Mouse (Mus musculus) liver, embryonic 14.5 days (tissue): Measurements from ENCODE around the gene Ephb3. TPM values are rescaled to one million over a fixed set of nuclear protein-coding genes. Genes with fewer than 3 reads are reported as not detected.

Source experiments
- ATAC-seq: fragments of 200-750 bp; cut with Nextera tagmentation; 2 replicates; pipeline ENCODE4 v1.8.0; 2017; ENCODE audit warnings: moderate number of reproducible peaks, mild to moderate bottlenecking, moderate library complexity; ENCODE audit not compliant: insufficient read depth
- DNase-seq, 3 experiments: peaks; one replicate each; pipeline ENCODE4 v3.0.0-alpha.2; 2012 to 2013; ENCODE audit warnings: low read depth in 3 of 3, low spot score in 3 of 3
- H3K27ac ChIP-seq: fragments of 300-500 bp; sonication (generic); 2 replicates; pipeline ENCODE4 v1.5.1; 2014; ENCODE audit warnings: moderate library complexity, mild to moderate bottlenecking, control low read depth, inconsistent platforms
- H3K27me3 ChIP-seq: fragments of 300-500 bp; sonication (generic); 2 replicates; pipeline ENCODE4 v1.6.1; 2014; ENCODE audit warnings: mild to moderate bottlenecking, low read length, moderate library complexity; ENCODE audit not compliant: control insufficient read depth, insufficient read depth
- H3K36me3 ChIP-seq: fragments of 300-500 bp; sonication (generic); replicated peaks from 2 replicates; pipeline ENCODE4 v1.6.1; 2014; ENCODE audit warnings: low read depth; ENCODE audit not compliant: control insufficient read depth, insufficient read depth
- H3K4me1 ChIP-seq, 2 experiments: fragments of 200-500 bp in 1 of 2; fragments of 300-500 bp in 1 of 2; sonication (generic) in 1 of 2; replicated peaks; 2 replicates each; pipeline ENCODE4 v1.6.1; 2012 to 2014; ENCODE audit warnings: antibody characterized with exemption in 1 of 2, inconsistent platforms in 1 of 2, low read length in 1 of 2; ENCODE audit not compliant: control insufficient read depth in 2 of 2, insufficient read depth in 2 of 2
- H3K4me2 ChIP-seq: fragments of 300-500 bp; sonication (generic); 2 replicates; pipeline ENCODE4 v1.6.1; 2014; ENCODE audit warnings: low read depth, mild to moderate bottlenecking, control low read depth, moderate library complexity
- H3K4me3 ChIP-seq, 2 experiments: fragments of 200-500 bp in 1 of 2; fragments of 300-500 bp in 1 of 2; sonication (generic) in 1 of 2; 2 replicates each; pipeline ENCODE4 v1.5.1; 2012 to 2014; ENCODE audit warnings: low read depth in 2 of 2, low read length in 2 of 2, mild to moderate bottlenecking in 2 of 2, control low read depth in 1 of 2, inconsistent platforms in 1 of 2, moderate library complexity in 1 of 2; ENCODE audit not compliant: insufficient read depth in 1 of 2
- H3K9ac ChIP-seq: fragments of 300-500 bp; sonication (generic); replicated peaks from 2 replicates; pipeline ENCODE4 v1.6.1; 2014; ENCODE audit warnings: mild to moderate bottlenecking, control low read depth, moderate library complexity
- H3K9me3 ChIP-seq: fragments of 300-500 bp; sonication (generic); 2 replicates; pipeline ENCODE4 v1.6.1; 2016; ENCODE audit warnings: low read length, mixed read lengths; ENCODE audit not compliant: control insufficient read depth
- CTCF ChIP-seq: IDR thresholded peaks from 2 replicates; pipeline ENCODE4 v1.5.1; 2016; ENCODE audit warnings: antibody characterized with exemption, low read depth, control low read depth
- EP300 ChIP-seq: IDR thresholded peaks from 2 replicates; pipeline ENCODE4 v1.6.1; 2016; ENCODE audit warnings: antibody characterized with exemption, low read depth
- WGBS: fragments of 180-500 bp; shearing (Covaris S2); extraction: QIAGEN DNeasy Blood & Tissue Kit; methylation state at CpG from one replicate; pipeline ENCODE4 v1.1.7; 2014; ENCODE audit not compliant: insufficient replicate concordance; 5-methylcytosine and 5-hydroxymethylcytosine counted together
- polyA plus RNA-seq, 2 experiments: library from polyadenylated mRNA; depleted of rRNA in 1 of 2; stranded (reverse) in 1 of 2; unstranded in 1 of 2; fragments of >200 nt; fragmentation: Nextera tagmentation in 1 of 2; extraction: Ambion mirVana in 1 of 2; gene quantifications; 2 replicates each; pipeline versions ENCODE4 v1.2.1 to v1.2.3; 2012 to 2014

The Ephb3 gene
- polyA plus RNA-seq, 2 experiments, result 0.47 to 0.48 TPM

GRCm38 (mm10) chr16:21210667-21211338 is 6.2 kb downstream of the Ephb3 start:
- H3K36me3 ChIP-seq, result no peaks in the 10 kb centered on the region
- H3K4me3 ChIP-seq, result no peak overlapping the region; a peak in 1 of 4 replicates
- TF ChIP-seq CTCF, result no peak
- no peak for TF ChIP-seq EP300
- DNase-seq (no peak), ATAC-seq (no peak)
- H3K27me3 ChIP-seq, result peaks cover 35% of the 10 kb centered on the region
- no peaks in the 10 kb centered on the region for H3K9me3 ChIP-seq
- no peaks in the 10 kb centered on the region for H3K4me1 ChIP-seq
- 5% methylated on average over 23 of the region's 25 CpGs for WGBS
- H3K4me2 ChIP-seq, result peak overlapping the region; percentile 44
- no peak overlapping the region for H3K9ac ChIP-seq
- no peak overlapping the region for H3K27ac ChIP-seq

GRCm38 (mm10) chr16:21211501-21211900 is 6.9 kb downstream of the Ephb3 start:
- ATAC-seq, result no peak
- Histone ChIP-seq H3K27me3 (peaks cover 28% of the 10 kb centered on the region), H3K4me3 (no peak overlapping the region), H3K9me3 (no peaks in the 10 kb centered on the region), H3K9ac (no peak overlapping the region), H3K36me3 (no peaks in the 10 kb centered on the region), H3K4me2 (peak overlapping the region; percentile 44), H3K27ac (no peak overlapping the region), H3K4me1 (no peaks in the 10 kb centered on the region)
- no peak for TF ChIP-seq EP300
- TF ChIP-seq CTCF, result no peak
- 33% methylated on average over 4 of the region's 4 CpGs for WGBS
- DNase-seq, result no peak

- DNase-seq (no peak), ATAC-seq (no peak)
- Histone ChIP-seq H3K9ac (no peak overlapping the region), H3K4me2 (no peak overlapping the region), H3K36me3 (no peaks in the 10 kb centered on the region), H3K4me1 (no peaks in the 10 kb centered on the region), H3K9me3 (no peaks in the 10 kb centered on the region), H3K4me3 (no peak overlapping the region), H3K27ac (no peak overlapping the region), H3K27me3 (peaks cover 19% of the 10 kb centered on the region)
- WGBS, result 57% methylated on average over 1 of the region's 1 CpGs
- TF ChIP-seq CTCF (no peak), EP300 (no peak)
Measured at GRCm38 (mm10) chr16:21212369-21212768, 7.8 kb downstream of the Ephb3 start.

- Histone ChIP-seq H3K36me3 (no peaks in the 10 kb centered on the region), H3K4me2 (no peak overlapping the region), H3K4me3 (no peak overlapping the region), H3K9ac (no peak overlapping the region), H3K27me3 (peaks cover 19% of the 10 kb centered on the region), H3K4me1 (no peaks in the 10 kb centered on the region), H3K9me3 (no peaks in the 10 kb centered on the region), H3K27ac (no peak overlapping the region)
- 80% methylated on average over 7 of the region's 7 CpGs for WGBS
- no peak for TF ChIP-seq EP300
- TF ChIP-seq CTCF, result no peak
- DNase-seq (no peak), ATAC-seq (no peak)
Measured at GRCm38 (mm10) chr16:21213939-21214338, 9.4 kb downstream of the Ephb3 start.

GRCm38 (mm10) chr16:21214803-21215202 is 10.2 kb downstream of the Ephb3 start:
- Histone ChIP-seq H3K27me3 (peaks cover 19% of the 10 kb centered on the region), H3K27ac (no peak overlapping the region), H3K9ac (no peak overlapping the region), H3K9me3 (no peaks in the 10 kb centered on the region), H3K4me1 (no peaks in the 10 kb centered on the region), H3K36me3 (no peaks in the 10 kb centered on the region), H3K4me2 (no peak overlapping the region), H3K4me3 (no peak overlapping the region)
- DNase-seq, result no peak
- no peak for ATAC-seq
- TF ChIP-seq EP300 (no peak), CTCF (no peak)
- 58% methylated on average over 17 of the region's 17 CpGs for WGBS
